Mouse (Mus musculus): ENCODE measurements around the gene Clip4. TPM values are rescaled to one million over a fixed set of nuclear protein-coding genes. Genes with fewer than 3 reads are reported as not detected.

Gene Clip4
- polyA plus RNA-seq, 1 experiment from 2014 or later = 6.9 TPM

GRCm38 (mm10) chr17:71746114-71746513 lies 22.2 kb upstream of the Clip4 start:
- Histone ChIP-seq H3K9me3 (replicated peaks; ENCODE audit: low read length) (no peaks in the 10 kb centered on the region), H3K36me3 (ENCODE audit: insufficient read depth, low read length) (no peaks in the 10 kb centered on the region), H3K4me3 (replicated peaks; ENCODE audit: low read depth, low read length) (no peak overlapping the region), H3K4me2 (ENCODE audit: low read length) (no peak overlapping the region), H3K27ac (no peak overlapping the region), H3K27me3 (ENCODE audit: insufficient read depth, low read length) (no peaks in the 10 kb centered on the region), H3K4me1 (replicated peaks; ENCODE audit: insufficient read depth, low read length) (no peaks in the 10 kb centered on the region), H3K9ac (ENCODE audit: low read depth, low read length) (no peak overlapping the region)
- TF ChIP-seq CTCF (IDR thresholded peaks at IDR 0.05; ENCODE audit: low read depth) = no peak
- 33% methylated on average over 9 of the region's 9 CpGs for WGBS
- DNase-seq (ENCODE audit: low spot score) (no peak), ATAC-seq (replicated peaks; ENCODE audit: low FRiP score, low read depth) (no peak)

GRCm38 (mm10) chr17:71747561-71747960 lies 20.7 kb upstream of the Clip4 start:
- no peak; the same call in 1 of the 2 replicates for ATAC-seq (replicated peaks; ENCODE audit: low FRiP score, low read depth)

GRCm38 (mm10) chr17:71749616-71750168 lies 18.6 kb upstream of the Clip4 start:
- Histone ChIP-seq H3K36me3 (ENCODE audit: insufficient read depth, low read length) (no peaks in the 10 kb centered on the region), H3K27me3 (ENCODE audit: insufficient read depth, low read length) (0 out of 2 replicates have a peak, but pooled peaks cover 3% of the 10 kb centered on the region), H3K9me3 (replicated peaks; ENCODE audit: low read length) (no peaks in the 10 kb centered on the region), H3K4me1 (replicated peaks; ENCODE audit: insufficient read depth, low read length) (no peaks in the 10 kb centered on the region), H3K27ac (no peak overlapping the region), H3K9ac (ENCODE audit: low read depth, low read length) (no peak overlapping the region), H3K4me2 (ENCODE audit: low read length) (no peak overlapping the region), H3K4me3 (replicated peaks; ENCODE audit: low read depth, low read length) (no peak overlapping the region)
- 75% methylated on average over 9 of the region's 9 CpGs for WGBS
- no peak for TF ChIP-seq CTCF (IDR thresholded peaks at IDR 0.05; ENCODE audit: low read depth)
- DNase-seq (ENCODE audit: low spot score) (no peak), ATAC-seq (replicated peaks; ENCODE audit: low FRiP score, low read depth) (no peak)

More at GRCm38 (mm10) chr17:71747561-71747960, 20.7 kb upstream of the Clip4 start:
- no peak for TF ChIP-seq CTCF (IDR thresholded peaks at IDR 0.05; ENCODE audit: low read depth)
- Histone ChIP-seq H3K27me3 (ENCODE audit: insufficient read depth, low read length) (0 out of 2 replicates have a peak, but pooled peaks cover 3% of the 10 kb centered on the region), H3K9me3 (replicated peaks; ENCODE audit: low read length) (no peaks in the 10 kb centered on the region), H3K9ac (ENCODE audit: low read depth, low read length) (no peak overlapping the region), H3K4me1 (replicated peaks; ENCODE audit: insufficient read depth, low read length) (no peaks in the 10 kb centered on the region), H3K36me3 (ENCODE audit: insufficient read depth, low read length) (no peaks in the 10 kb centered on the region), H3K27ac (no peak overlapping the region), H3K4me3 (replicated peaks; ENCODE audit: low read depth, low read length) (no peak overlapping the region), H3K4me2 (ENCODE audit: low read length) (no peak overlapping the region)
- 50% methylated on average over 8 of the region's 8 CpGs for WGBS
- DNase-seq (ENCODE audit: low spot score) = no peak

- H3K27me3 ChIP-seq (ENCODE audit: insufficient read depth, low read length) = 0 out of 2 replicates have a peak, but pooled peaks cover 3% of the 10 kb centered on the region
- no peaks in the 10 kb centered on the region for H3K9me3 ChIP-seq (replicated peaks; ENCODE audit: low read length)
- H3K4me3 ChIP-seq (replicated peaks; ENCODE audit: low read depth, low read length) = no peak within 1 kb of the TSS
- TF ChIP-seq CTCF (IDR thresholded peaks at IDR 0.05; ENCODE audit: low read depth) = no peak
- no peaks in the 10 kb centered on the region for H3K4me1 ChIP-seq (replicated peaks; ENCODE audit: insufficient read depth, low read length)
- no peak for ATAC-seq (replicated peaks; ENCODE audit: low FRiP score, low read depth)
- DNase-seq (ENCODE audit: low spot score) = no peak
- no peak within 1 kb of the TSS for H3K4me2 ChIP-seq (ENCODE audit: low read length)
- WGBS = 67% methylated on average over 10 of the region's 10 CpGs
- no peak within 1 kb of the TSS for H3K9ac ChIP-seq (ENCODE audit: low read depth, low read length)
- H3K27ac ChIP-seq = no peak within 1 kb of the TSS
- H3K36me3 ChIP-seq (ENCODE audit: insufficient read depth, low read length) = no peaks in the 10 kb centered on the region
Measured at GRCm38 (mm10) chr17:71752831-71753230, 15.4 kb upstream of the Clip4 start, which contains the start of gene Pcare. Gene Pcare, minus strand, starts transcription at chr17:71752894.

GRCm38 (mm10) chr17:71760536-71760935 lies 7.7 kb upstream of the Clip4 start:
- 68% methylated on average over 7 of the region's 7 CpGs for WGBS
- no peaks in the 10 kb centered on the region for H3K9me3 ChIP-seq (replicated peaks; ENCODE audit: low read length)
- TF ChIP-seq CTCF (IDR thresholded peaks at IDR 0.05; ENCODE audit: low read depth) = no peak
- no peaks in the 10 kb centered on the region for H3K4me1 ChIP-seq (replicated peaks; ENCODE audit: insufficient read depth, low read length)
- H3K4me2 ChIP-seq (ENCODE audit: low read length) = no peak overlapping the region
- no peaks in the 10 kb centered on the region for H3K36me3 ChIP-seq (ENCODE audit: insufficient read depth, low read length)
- ATAC-seq (replicated peaks; ENCODE audit: low FRiP score, low read depth) = no peak
- no peak overlapping the region for H3K27ac ChIP-seq
- no peaks in the 10 kb centered on the region for H3K27me3 ChIP-seq (ENCODE audit: insufficient read depth, low read length)
- H3K9ac ChIP-seq (ENCODE audit: low read depth, low read length) = no peak overlapping the region
- DNase-seq (ENCODE audit: low spot score) = no peak
- no peak overlapping the region for H3K4me3 ChIP-seq (replicated peaks; ENCODE audit: low read depth, low read length)

GRCm38 (mm10) chr17:71769564-71769963 lies 1.3 kb downstream of the Clip4 start:
- no peak for ATAC-seq (replicated peaks; ENCODE audit: low FRiP score, low read depth)

GRCm38 (mm10) chr17:71770696-71771095 lies 2.4 kb downstream of the Clip4 start:
- Histone ChIP-seq H3K9me3 (replicated peaks; ENCODE audit: low read length) (no peaks in the 10 kb centered on the region), H3K9ac (ENCODE audit: low read depth, low read length) (no peak overlapping the region), H3K36me3 (ENCODE audit: insufficient read depth, low read length) (no peaks in the 10 kb centered on the region), H3K27me3 (ENCODE audit: insufficient read depth, low read length) (no peaks in the 10 kb centered on the region), H3K4me2 (ENCODE audit: low read length) (no peak overlapping the region), H3K4me3 (replicated peaks; ENCODE audit: low read depth, low read length) (no peak overlapping the region), H3K4me1 (replicated peaks; ENCODE audit: insufficient read depth, low read length) (no peaks in the 10 kb centered on the region), H3K27ac (no peak overlapping the region)
- no peak for TF ChIP-seq CTCF (IDR thresholded peaks at IDR 0.05; ENCODE audit: low read depth)
- no peak for ATAC-seq (replicated peaks; ENCODE audit: low FRiP score, low read depth)
- 83% methylated on average over 3 of the region's 3 CpGs for WGBS
- no peak for DNase-seq (ENCODE audit: low spot score)

More at GRCm38 (mm10) chr17:71769564-71769963, 1.3 kb downstream of the Clip4 start:
- H3K27ac ChIP-seq = no peak overlapping the region
- H3K9me3 ChIP-seq (replicated peaks; ENCODE audit: low read length) = no peaks in the 10 kb centered on the region
- H3K4me3 ChIP-seq (replicated peaks; ENCODE audit: low read depth, low read length) = no peak overlapping the region
- no peak for TF ChIP-seq CTCF (IDR thresholded peaks at IDR 0.05; ENCODE audit: low read depth)
- H3K36me3 ChIP-seq (ENCODE audit: insufficient read depth, low read length) = no peaks in the 10 kb centered on the region
- 38% methylated on average over 6 of the region's 6 CpGs for WGBS
- H3K4me1 ChIP-seq (replicated peaks; ENCODE audit: insufficient read depth, low read length) = no peaks in the 10 kb centered on the region
- H3K27me3 ChIP-seq (ENCODE audit: insufficient read depth, low read length) = no peaks in the 10 kb centered on the region
- no peak overlapping the region for H3K9ac ChIP-seq (ENCODE audit: low read depth, low read length)
- H3K4me2 ChIP-seq (ENCODE audit: low read length) = no peak overlapping the region
- no peak for DNase-seq (ENCODE audit: low spot score)

Data from kidney, postnatal 0 days (tissue).